Mouse (Mus musculus): ENCODE measurements around the gene Olfr1445. TPM values are rescaled to one million over a fixed set of nuclear protein-coding genes. Genes with fewer than 3 reads are reported as not detected.

Olfr1445 gene
- polyA plus RNA-seq (2012; rRNA removed), result not detected in 2 replicates

DNA sequence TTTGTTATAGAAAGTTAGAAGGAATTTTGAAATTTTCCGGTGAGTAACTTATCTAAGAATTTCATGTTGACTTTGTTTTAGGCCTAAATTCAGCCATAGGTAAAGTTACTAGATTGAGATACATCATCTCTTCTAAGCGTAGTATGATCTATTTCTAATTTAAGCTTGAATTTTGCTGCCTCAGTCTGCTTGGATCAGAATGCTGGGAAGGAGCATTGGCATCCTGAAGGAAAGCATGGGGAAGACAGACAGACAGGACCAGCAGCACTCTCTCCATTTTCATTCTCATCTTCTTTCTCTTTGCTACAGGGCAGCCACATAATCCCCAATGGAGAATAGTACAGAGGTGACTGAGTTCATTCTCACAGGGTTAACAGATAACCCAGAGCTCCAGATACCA is at the start of gene Olfr1445:
Gene Olfr1445, plus strand, starts transcription at position 301 of the 400 bp plus-strand sequence.
- DNase-seq (ENCODE audit: low read depth), result no peak

DNA sequence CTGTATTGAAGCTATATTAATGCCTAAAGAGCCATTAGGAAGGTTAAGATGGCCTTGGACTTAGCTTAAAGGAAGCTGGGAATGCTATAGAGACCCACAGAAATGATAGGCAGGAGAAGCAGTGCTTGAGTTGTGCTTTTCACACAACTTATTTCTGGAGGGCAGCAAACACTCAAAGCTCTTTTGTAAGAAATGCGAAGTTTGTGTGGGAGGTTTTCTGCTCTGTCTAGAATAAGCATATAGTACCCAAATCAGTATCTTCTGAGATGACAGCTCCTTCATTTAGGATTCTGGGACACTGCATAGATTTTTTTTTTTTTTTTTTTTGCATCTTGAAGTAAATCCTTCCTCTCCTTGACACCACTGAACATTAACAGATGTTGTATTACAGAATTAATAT is 45.1 kb upstream of the Olfr1445 start:
- DNase-seq (ENCODE audit: low read depth), result no peak

DNA sequence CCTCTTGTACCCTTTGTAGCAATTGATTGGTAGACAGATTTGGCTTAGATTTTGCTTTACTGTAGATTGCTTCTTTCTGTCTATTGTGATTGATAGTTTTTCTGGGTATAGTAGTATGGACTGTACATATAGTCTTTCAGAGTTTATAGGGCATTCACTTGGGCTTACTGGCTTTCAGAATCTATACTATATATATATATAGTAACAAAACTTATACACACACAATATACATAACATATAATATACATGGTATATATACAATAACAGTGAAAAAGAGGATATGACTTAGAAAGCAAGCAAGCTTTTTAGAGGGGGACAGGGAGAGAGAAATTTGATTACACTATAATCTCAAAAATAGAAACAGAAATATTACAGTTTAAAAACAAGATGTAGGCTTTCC is 37.3 kb upstream of the Olfr1445 start, which contains the start of gene Gm5244:
Gene Gm5244, plus strand, starts transcription at position 301 of the 400 bp plus-strand sequence.
- DNase-seq (ENCODE audit: low read depth), result no peak

DNA sequence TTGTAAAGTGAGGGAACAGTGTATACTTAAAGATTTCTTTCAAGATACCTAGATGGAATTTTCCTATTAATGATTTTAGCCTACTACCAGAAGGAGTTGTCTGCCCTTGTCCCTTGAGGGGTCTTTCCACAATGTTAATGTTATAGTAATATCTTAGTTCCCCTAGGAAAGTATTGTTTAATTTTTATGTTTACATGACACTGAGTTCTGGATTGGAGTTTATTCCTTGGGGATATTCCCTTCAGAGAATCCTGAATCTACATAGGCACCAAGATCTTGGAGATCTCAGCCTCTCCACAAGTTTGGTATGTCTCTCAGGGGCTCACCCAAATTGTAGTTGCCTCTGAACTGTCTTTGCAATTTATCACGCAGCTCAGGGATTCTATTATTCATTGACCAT is 26.7 kb upstream of the Olfr1445 start, which contains the start of gene Olfr1444:
Gene Olfr1444, plus strand, starts transcription at position 301 of the 400 bp plus-strand sequence.
- DNase-seq (ENCODE audit: low read depth), result no peak

DNA sequence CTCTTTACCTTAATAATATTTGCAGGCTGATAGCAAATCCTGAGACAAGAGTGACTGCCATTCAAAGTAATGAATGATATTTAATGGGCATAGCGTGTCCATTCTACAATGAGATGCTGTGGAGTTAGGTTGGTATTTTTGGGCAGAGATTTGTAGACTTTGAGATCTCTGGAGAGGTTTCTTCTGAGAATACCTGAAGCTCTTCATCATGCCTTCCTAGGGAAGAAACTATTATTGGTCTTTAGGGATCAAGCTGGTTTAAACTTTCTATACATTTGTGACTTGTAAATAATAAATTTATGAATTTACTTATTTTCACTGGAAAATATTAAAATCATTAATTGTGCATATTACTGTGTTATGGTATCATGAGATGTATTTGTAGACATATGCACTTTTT is 9.8 kb downstream of the Olfr1445 start, which contains the start of gene Olfr1446:
Gene Olfr1446, minus strand, starts transcription at position 101 of the 400 bp plus-strand sequence.
- no peak for DNase-seq (ENCODE audit: low read depth)

DNA sequence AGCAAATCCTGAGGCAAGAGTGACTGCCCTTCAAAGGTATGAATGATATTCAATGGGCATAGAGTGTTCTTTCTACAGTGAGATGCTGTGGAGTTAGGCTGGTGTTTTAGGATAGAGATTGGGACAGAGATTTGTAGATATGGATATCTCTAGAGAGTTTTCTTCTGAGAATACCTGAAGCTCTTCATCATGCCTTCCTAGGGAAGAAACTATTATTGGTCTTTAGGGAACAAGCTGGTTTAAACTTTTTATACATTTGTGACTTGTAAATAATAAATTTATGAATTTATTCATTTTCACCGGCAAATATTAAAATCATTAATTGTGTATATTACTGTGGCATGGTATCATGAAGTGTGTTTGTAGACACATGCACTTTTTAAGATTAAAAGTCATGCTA is 20.0 kb downstream of the Olfr1445 start, which contains the start of gene Olfr1447:
Gene Olfr1447, minus strand, starts transcription at position 101 of the 400 bp plus-strand sequence.
- DNase-seq (ENCODE audit: low read depth), result no peak

DNA sequence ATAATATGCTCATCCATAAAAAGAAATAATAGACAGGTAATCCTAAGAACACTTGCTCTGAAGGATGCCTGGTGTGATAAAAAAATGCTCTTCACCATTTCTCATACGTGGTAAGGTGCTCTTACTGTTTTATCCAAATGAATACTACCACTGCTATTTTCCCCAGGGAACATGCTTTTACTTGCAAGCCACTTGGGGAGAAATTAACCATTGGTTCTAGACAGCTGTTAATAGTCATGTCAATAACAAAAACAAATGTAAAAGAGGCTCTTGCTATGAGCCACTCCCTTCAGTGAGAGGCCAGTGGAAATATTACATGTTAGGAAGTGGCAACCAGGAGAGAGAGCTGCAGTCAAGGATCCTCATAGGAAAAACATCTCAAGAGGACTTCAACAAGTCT is 40.7 kb downstream of the Olfr1445 start, which contains the start of gene Olfr1448:
Gene Olfr1448, minus strand, starts transcription at position 101 of the 400 bp plus-strand sequence.
- no peak for DNase-seq (ENCODE audit: low read depth)

DNA sequence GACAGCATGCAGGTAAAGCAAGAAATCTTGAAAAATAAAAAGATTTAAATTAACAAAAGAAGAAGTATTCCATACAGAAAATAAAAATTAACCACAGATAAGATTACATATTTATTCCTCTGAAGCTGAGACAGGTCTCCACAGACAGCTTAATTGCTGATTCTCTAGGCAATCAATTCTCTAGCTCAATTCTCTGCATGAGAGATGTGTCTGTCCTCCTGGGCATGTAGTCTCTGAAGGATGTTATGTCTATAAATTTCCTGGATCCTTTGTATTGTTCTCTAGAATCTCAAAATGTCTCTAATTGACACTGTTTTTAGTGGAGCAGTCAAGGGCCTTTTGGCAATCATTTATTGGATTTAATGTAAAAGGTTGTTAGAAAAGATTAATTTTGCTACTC is 46.9 kb downstream of the Olfr1445 start, which contains the start of gene Olfr1449:
Gene Olfr1449, plus strand, starts transcription at position 301 of the 400 bp plus-strand sequence.
- DNase-seq (ENCODE audit: low read depth), result no peak

Other genes starting within 250 kb of the Olfr1445 start
- gene Olfr1442, start 213.4 kb upstream of the Olfr1445 start, polyA plus RNA-seq (2012; rRNA removed), result 0.09 TPM in 1 of 2 replicates, not detected in the other
- gene Olfr1443, start 205.7 kb upstream of the Olfr1445 start, polyA plus RNA-seq (2012; rRNA removed), result not detected in 2 replicates
- 0.72 and 1.3 TPM in 2 replicates for gene Keg1, start 188.1 kb upstream of the Olfr1445 start, polyA plus RNA-seq (2012; rRNA removed)
- gene Cntf, start 118.2 kb upstream of the Olfr1445 start, polyA plus RNA-seq (2012; rRNA removed), result 0.57 and 1.2 TPM in 2 replicates
- 21.8 and 24.6 TPM in 2 replicates for gene Zfp91, start 87.7 kb upstream of the Olfr1445 start, polyA plus RNA-seq (2012; rRNA removed)
- gene Lpxn, start 87.7 kb upstream of the Olfr1445 start, polyA plus RNA-seq (2012; rRNA removed), result 6.1 and 8.2 TPM in 2 replicates
- gene Gm5244, start 37.2 kb upstream of the Olfr1445 start, polyA plus RNA-seq (2012; rRNA removed), result not detected in 2 replicates
- not detected in 2 replicates for gene Olfr1444, start 26.6 kb upstream of the Olfr1445 start, polyA plus RNA-seq (2012; rRNA removed)
- not detected in 2 replicates for gene Olfr1446, start 9.7 kb downstream of the Olfr1445 start, polyA plus RNA-seq (2012; rRNA removed)
- not detected in 2 replicates for gene Olfr1447, start 19.9 kb downstream of the Olfr1445 start, polyA plus RNA-seq (2012; rRNA removed)
- not detected in 2 replicates for gene Olfr1448, start 40.6 kb downstream of the Olfr1445 start, polyA plus RNA-seq (2012; rRNA removed)
- gene Olfr1449, start 47.0 kb downstream of the Olfr1445 start, polyA plus RNA-seq (2012; rRNA removed), result not detected in 2 replicates
- gene Olfr1450, start 66.4 kb downstream of the Olfr1445 start, polyA plus RNA-seq (2012; rRNA removed), result not detected in 2 replicates
- gene Olfr1451, start 111.2 kb downstream of the Olfr1445 start, polyA plus RNA-seq (2012; rRNA removed), result not detected in 2 replicates
- gene Olfr1453, start 144.5 kb downstream of the Olfr1445 start, polyA plus RNA-seq (2012; rRNA removed), result not detected in 2 replicates
- gene Olfr1454, start 176.8 kb downstream of the Olfr1445 start, polyA plus RNA-seq (2012; rRNA removed), result not detected in 2 replicates
- gene Olfr1457, start 214.0 kb downstream of the Olfr1445 start, polyA plus RNA-seq (2012; rRNA removed), result not detected in 2 replicates
- not detected in 2 replicates for gene Olfr1458, start 222.9 kb downstream of the Olfr1445 start, polyA plus RNA-seq (2012; rRNA removed)